Comparison of ENCODE assay signal across 8 mouse cellular contexts in the genomic region with DNA sequence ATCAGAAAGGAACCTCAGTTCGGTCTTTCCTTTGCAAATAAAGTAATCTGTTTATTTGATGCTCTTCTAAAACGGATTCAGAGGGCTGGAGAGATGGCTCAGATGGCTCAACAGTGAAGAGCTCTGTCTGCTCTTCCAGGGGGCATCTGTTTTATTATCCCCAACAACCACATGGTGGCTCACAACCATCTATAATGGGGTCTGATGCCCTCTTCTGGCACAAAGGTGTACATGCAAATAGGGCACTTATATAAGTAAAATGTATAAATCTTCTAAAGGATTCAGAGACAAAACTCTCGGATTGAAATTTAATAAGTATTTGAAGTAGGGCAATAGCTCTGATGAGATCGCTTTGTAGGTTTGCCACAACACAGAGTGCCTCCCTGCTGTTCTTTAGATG. TPM values are rescaled to one million over a fixed set of nuclear protein-coding genes. Genes with fewer than 3 reads are reported as not detected.
DNase-seq lines count a peak whose midpoint lies in the region; ATAC-seq and TF ChIP-seq lines count a peak whose summit lies in the region.

No protein-coding gene starts in this region.

- no peak overlapping the region for H3K4me2 ChIP-seq in intestine, postnatal 0 days (replicated peaks; ENCODE audit: low read depth)
- no peak overlapping the region for H3K4me2 ChIP-seq in intestine, embryonic 15.5 days (replicated peaks)
- H3K4me2 ChIP-seq in embryonic facial prominence, embryonic 14.5 days (ENCODE audit: low read depth, low read length) = no peak overlapping the region
- H3K4me2 ChIP-seq in hindbrain, embryonic 12.5 days (replicated peaks) = no peak overlapping the region

- H3K4me1 ChIP-seq in intestine, postnatal 0 days (replicated peaks; ENCODE audit: control insufficient read depth, insufficient read depth, low read length) = peaks cover 6% of the 10 kb centered on the region; the same call in 1 of the 2 replicates
- H3K4me1 ChIP-seq in intestine, embryonic 15.5 days (replicated peaks) = peaks cover 8% of the 10 kb centered on the region
- H3K4me1 ChIP-seq in E14TG2a.4 (replicated peaks; ENCODE audit: low read depth, low read length) = peaks cover 46% of the 10 kb centered on the region
- 0 out of 2 replicates have a peak, but pooled peaks cover 3% of the 10 kb centered on the region for H3K4me1 ChIP-seq in embryonic facial prominence, embryonic 14.5 days (ENCODE audit: control insufficient read depth, insufficient read depth, low read length)
- peaks cover 12% of the 10 kb centered on the region; the same call in 1 of the 2 replicates for H3K4me1 ChIP-seq in hindbrain, embryonic 12.5 days

- ATAC-seq in intestine, postnatal 0 days = no peak
- no peak for ATAC-seq in intestine, embryonic 15.5 days
- ATAC-seq in embryonic facial prominence, embryonic 14.5 days (ENCODE audit: low read depth) = no peak
- no peak for ATAC-seq in hindbrain, embryonic 12.5 days (ENCODE audit: low FRiP score)

- WGBS in intestine, postnatal 0 days = 64% methylated on average over 4 of the region's 4 CpGs
- 66% methylated on average over 4 of the region's 4 CpGs for WGBS in intestine, embryonic 15.5 days
- WGBS in embryonic facial prominence, embryonic 14.5 days = 75% methylated on average over 4 of the region's 4 CpGs
- 76% methylated on average over 4 of the region's 4 CpGs for WGBS in hindbrain, embryonic 12.5 days

- no peak overlapping the region for H3K27ac ChIP-seq in intestine, postnatal 0 days (ENCODE audit: low read depth, low read length)
- H3K27ac ChIP-seq in intestine, embryonic 15.5 days = no peak overlapping the region
- no peak overlapping the region for H3K27ac ChIP-seq in embryonic facial prominence, embryonic 14.5 days (replicated peaks; ENCODE audit: low read depth, low read length)
- no peak overlapping the region for H3K27ac ChIP-seq in hindbrain, embryonic 12.5 days

- no peak overlapping the region for H3K9ac ChIP-seq in intestine, postnatal 0 days (ENCODE audit: low read depth, low read length)
- H3K9ac ChIP-seq in intestine, embryonic 15.5 days = no peak overlapping the region
- no peak overlapping the region for H3K9ac ChIP-seq in embryonic facial prominence, embryonic 14.5 days (ENCODE audit: low read depth, low read length)
- H3K9ac ChIP-seq in hindbrain, embryonic 12.5 days = no peak overlapping the region

- H3K9me3 ChIP-seq in intestine, postnatal 0 days (ENCODE audit: control insufficient read depth) = no peaks in the 10 kb centered on the region
- 0 out of 2 replicates have a peak, but pooled peaks cover 3% of the 10 kb centered on the region for H3K9me3 ChIP-seq in intestine, embryonic 15.5 days
- H3K9me3 ChIP-seq in E14TG2a.4 (ENCODE audit: low read length) = no peaks in the 10 kb centered on the region
- 0 out of 2 replicates have a peak, but pooled peaks cover 3% of the 10 kb centered on the region for H3K9me3 ChIP-seq in embryonic facial prominence, embryonic 14.5 days (ENCODE audit: control insufficient read depth, low read length)
- H3K9me3 ChIP-seq in hindbrain, embryonic 12.5 days (replicated peaks) = peaks cover 3% of the 10 kb centered on the region

- no peaks in the 10 kb centered on the region for H3K27me3 ChIP-seq in intestine, postnatal 0 days (replicated peaks; ENCODE audit: control insufficient read depth, insufficient read depth, low read length)
- no peaks in the 10 kb centered on the region for H3K27me3 ChIP-seq in intestine, embryonic 15.5 days (replicated peaks)
- no peaks in the 10 kb centered on the region for H3K27me3 ChIP-seq in E14TG2a.4 (ENCODE audit: insufficient read depth, low read length)
- no peaks in the 10 kb centered on the region for H3K27me3 ChIP-seq in embryonic facial prominence, embryonic 14.5 days (replicated peaks; ENCODE audit: control insufficient read depth, insufficient read depth, low read length)
- H3K27me3 ChIP-seq in hindbrain, embryonic 12.5 days = no peaks in the 10 kb centered on the region

- peak; percentile 70 for DNase-seq in 3T3-L1 (ENCODE audit: low read depth, low spot score)
- DNase-seq in embryonic facial prominence, embryonic 14.5 days (ENCODE audit: low spot score) = peak; percentile 65
- DNase-seq in thymus, postnatal 4 days = peak; percentile 52
- no peak for DNase-seq in adrenal gland, adult 8-10 months

- H3K4me3 ChIP-seq in intestine, postnatal 0 days (ENCODE audit: low read depth, low read length) = no peak overlapping the region
- H3K4me3 ChIP-seq in intestine, embryonic 15.5 days (replicated peaks) = no peak overlapping the region
- no peak overlapping the region for H3K4me3 ChIP-seq in E14TG2a.4 (replicated peaks; ENCODE audit: low read length)
- H3K4me3 ChIP-seq in embryonic facial prominence, embryonic 14.5 days (ENCODE audit: low read depth, low read length) = no peak overlapping the region
- no peak overlapping the region for H3K4me3 ChIP-seq in hindbrain, embryonic 12.5 days

- peak; percentile 80 for TF ChIP-seq CTCF in intestine, postnatal 0 days (IDR thresholded peaks at IDR 0.05; ENCODE audit: low read depth)
- TF ChIP-seq CTCF in E14TG2a.4 (conservative IDR thresholded peaks at IDR 0.05; ENCODE audit: low read length) = peak; percentile 48

- peaks cover 19% of the 10 kb centered on the region for H3K36me3 ChIP-seq in intestine, postnatal 0 days (ENCODE audit: control insufficient read depth, insufficient read depth)
- H3K36me3 ChIP-seq in intestine, embryonic 15.5 days = peaks cover 14% of the 10 kb centered on the region; the same call in 1 of the 2 replicates
- peaks cover 52% of the 10 kb centered on the region for H3K36me3 ChIP-seq in E14TG2a.4 (ENCODE audit: insufficient read depth, low read length)
- peaks cover 12% of the 10 kb centered on the region for H3K36me3 ChIP-seq in embryonic facial prominence, embryonic 14.5 days (ENCODE audit: control insufficient read depth, insufficient read depth, low read length)
- H3K36me3 ChIP-seq in hindbrain, embryonic 12.5 days = peaks cover 8% of the 10 kb centered on the region

RNA-seq across cellular contexts. Expression of a gene that starts 2.2 kb away (rescaled TPM):
- 0.48 and 0.82 TPM in 2 replicates for polyA plus RNA-seq in intestine, postnatal 0 days (2015; fragmentation: Nextera tagmentation; extraction: Ambion mirVana)
- 0.94 and 1.0 TPM in 2 replicates for polyA plus RNA-seq in intestine, embryonic 15.5 days (2015; fragmentation: Nextera tagmentation; extraction: Ambion mirVana)
- polyA plus RNA-seq in embryonic facial prominence, embryonic 14.5 days (2014; fragmentation: Nextera tagmentation; extraction: Ambion mirVana) = 2.2 and 3.0 TPM in 2 replicates
- total RNA-seq in adrenal gland, adult 8-10 months (2022) = 10 to 100 TPM in 1 of 4 experiments, 1 to 10 TPM in 3; 1.7 to 13.1 (median 6.2) TPM
- polyA plus RNA-seq in hindbrain, embryonic 12.5 days (2016; fragmentation: Nextera tagmentation; extraction: Ambion mirVana) = 2.0 and 3.6 TPM in 2 replicates

RNA-seq across cellular contexts. Expression of a gene that starts 11.5 kb away (rescaled TPM):
- polyA plus RNA-seq in intestine, postnatal 0 days (2015; fragmentation: Nextera tagmentation; extraction: Ambion mirVana) = 0.38 and 0.48 TPM in 2 replicates
- 3.7 and 3.8 TPM in 2 replicates for polyA plus RNA-seq in intestine, embryonic 15.5 days (2015; fragmentation: Nextera tagmentation; extraction: Ambion mirVana)
- 7.7 and 10.7 TPM in 2 replicates for polyA plus RNA-seq in embryonic facial prominence, embryonic 14.5 days (2014; fragmentation: Nextera tagmentation; extraction: Ambion mirVana)
- under 1 TPM; 0.10 to 0.54 (median 0.31) TPM for total RNA-seq in adrenal gland, adult 8-10 months (2022)
- 1.6 and 1.7 TPM in 2 replicates for polyA plus RNA-seq in hindbrain, embryonic 12.5 days (2016; fragmentation: Nextera tagmentation; extraction: Ambion mirVana)

RNA-seq across cellular contexts. Expression of a gene that starts 13.0 kb away (rescaled TPM):
- 69.5 and 73.1 TPM in 2 replicates for polyA plus RNA-seq in intestine, postnatal 0 days (2015; fragmentation: Nextera tagmentation; extraction: Ambion mirVana)
- polyA plus RNA-seq in intestine, embryonic 15.5 days (2015; fragmentation: Nextera tagmentation; extraction: Ambion mirVana) = 96.9 and 104 TPM in 2 replicates
- polyA plus RNA-seq in embryonic facial prominence, embryonic 14.5 days (2014; fragmentation: Nextera tagmentation; extraction: Ambion mirVana) = 49.1 and 49.5 TPM in 2 replicates
- 100 to 1,000 TPM in 2 of 4 experiments, 10 to 100 TPM in 2; 76.7 to 184 (median 115) TPM for total RNA-seq in adrenal gland, adult 8-10 months (2022)
- polyA plus RNA-seq in hindbrain, embryonic 12.5 days (2016; fragmentation: Nextera tagmentation; extraction: Ambion mirVana) = 134 and 149 TPM in 2 replicates

RNA-seq across cellular contexts. Expression of a gene that starts 13.0 kb away (rescaled TPM):
- 60.1 and 66.5 TPM in 2 replicates for polyA plus RNA-seq in intestine, postnatal 0 days (2015; fragmentation: Nextera tagmentation; extraction: Ambion mirVana)
- polyA plus RNA-seq in intestine, embryonic 15.5 days (2015; fragmentation: Nextera tagmentation; extraction: Ambion mirVana) = 43.3 and 47.6 TPM in 2 replicates
- 28.8 and 29.7 TPM in 2 replicates for polyA plus RNA-seq in embryonic facial prominence, embryonic 14.5 days (2014; fragmentation: Nextera tagmentation; extraction: Ambion mirVana)
- total RNA-seq in adrenal gland, adult 8-10 months (2022) = 100 to 1,000 TPM in 1 of 4 experiments, 10 to 100 TPM in 3; 81.4 to 103 (median 89.6) TPM
- 47.4 and 48.1 TPM in 2 replicates for polyA plus RNA-seq in hindbrain, embryonic 12.5 days (2016; fragmentation: Nextera tagmentation; extraction: Ambion mirVana)

RNA-seq across cellular contexts. Expression of a gene that starts 29.5 kb away (rescaled TPM):
- polyA plus RNA-seq in intestine, postnatal 0 days (2015; fragmentation: Nextera tagmentation; extraction: Ambion mirVana) = 28.1 and 29.9 TPM in 2 replicates
- 40.6 and 44.5 TPM in 2 replicates for polyA plus RNA-seq in intestine, embryonic 15.5 days (2015; fragmentation: Nextera tagmentation; extraction: Ambion mirVana)
- polyA plus RNA-seq in embryonic facial prominence, embryonic 14.5 days (2014; fragmentation: Nextera tagmentation; extraction: Ambion mirVana) = 46.0 and 52.1 TPM in 2 replicates
- 10 to 100 TPM; 31.0 to 45.9 (median 36.7) TPM for total RNA-seq in adrenal gland, adult 8-10 months (2022)
- polyA plus RNA-seq in hindbrain, embryonic 12.5 days (2016; fragmentation: Nextera tagmentation; extraction: Ambion mirVana) = 54.6 and 58.9 TPM in 2 replicates
